Mouse (Mus musculus) lung, embryonic 14.5 days (tissue): ENCODE measurements around the gene Cog7. TPM values are rescaled to one million over a fixed set of nuclear protein-coding genes. Genes with fewer than 3 reads are reported as not detected.

ENCODE experiments used
- ATAC-seq: fragments of 200-750 bp; cut with Nextera tagmentation; 2 replicates; pipeline ENCODE4 v1.8.0; 2017; ENCODE audit warnings: mild to moderate bottlenecking, moderate TSS enrichment, moderate library complexity; ENCODE audit not compliant: insufficient read depth
- DNase-seq: peaks from one replicate; pipeline ENCODE4 v3.0.0-alpha.2; 2015
- H3K27ac ChIP-seq: fragments of 300-500 bp; sonication (generic); 2 replicates; pipeline ENCODE4 v1.5.1; 2014; ENCODE audit warnings: low read depth, mild to moderate bottlenecking, moderate library complexity
- H3K27me3 ChIP-seq: fragments of 300-500 bp; sonication (generic); 2 replicates; pipeline ENCODE4 v1.6.1; 2014; ENCODE audit warnings: low read length, control low read depth; ENCODE audit not compliant: insufficient read depth
- H3K36me3 ChIP-seq: fragments of 300-500 bp; sonication (generic); 2 replicates; pipeline ENCODE4 v1.6.1; 2014; ENCODE audit warnings: control low read depth; ENCODE audit not compliant: insufficient read depth
- H3K4me1 ChIP-seq: fragments of 300-500 bp; sonication (generic); 2 replicates; pipeline ENCODE4 v1.6.1; 2014; ENCODE audit warnings: antibody characterized with exemption, control low read depth; ENCODE audit not compliant: insufficient read depth
- H3K4me2 ChIP-seq: fragments of 300-500 bp; sonication (generic); 2 replicates; pipeline ENCODE4 v1.6.1; 2014; ENCODE audit warnings: mild to moderate bottlenecking
- H3K4me3 ChIP-seq: fragments of 300-500 bp; sonication (generic); 2 replicates; pipeline ENCODE4 v1.5.1; 2014; ENCODE audit warnings: low read depth, low read length
- H3K9ac ChIP-seq: fragments of 300-500 bp; sonication (generic); 2 replicates; pipeline ENCODE4 v1.6.1; 2014
- H3K9me3 ChIP-seq: fragments of 300-500 bp; sonication (generic); 2 replicates; pipeline ENCODE4 v1.6.1; 2016; ENCODE audit warnings: low read depth, low read length, control low read depth
- CTCF ChIP-seq: IDR thresholded peaks from 2 replicates; pipeline ENCODE4 v1.5.1; 2016; ENCODE audit warnings: antibody characterized with exemption, low read depth
- WGBS: fragments of 180-500 bp; shearing (Covaris S2); extraction: QIAGEN DNeasy Blood & Tissue Kit; methylation state at CpG from one replicate; pipeline ENCODE4 v1.1.7; 2014; 5-methylcytosine and 5-hydroxymethylcytosine counted together
- polyA plus RNA-seq: library from polyadenylated mRNA; unstranded; fragments of >200 nt; fragmentation: Nextera tagmentation; extraction: Ambion mirVana; gene quantifications from 2 replicates; pipeline ENCODE4 v1.2.1, GENCODE M21; 2014

The Cog7 gene
- polyA plus RNA-seq, 1 experiment from 2014 or later = 23.1 TPM

GRCm38 (mm10) chr7:121840810-121841209 lies 140.7 kb downstream of the Cog7 start:
- no peak overlapping the region for H3K4me2 ChIP-seq
- DNase-seq (no peak), ATAC-seq (no peak)
- no peak overlapping the region for H3K4me3 ChIP-seq
- WGBS = 53% methylated on average over 7 of the region's 7 CpGs
- no peaks in the 10 kb centered on the region for H3K4me1 ChIP-seq
- no peak for TF ChIP-seq CTCF
- no peaks in the 10 kb centered on the region for H3K9me3 ChIP-seq
- no peak overlapping the region for H3K9ac ChIP-seq
- no peaks in the 10 kb centered on the region for H3K27me3 ChIP-seq
- H3K36me3 ChIP-seq = no peaks in the 10 kb centered on the region
- H3K27ac ChIP-seq = no peak overlapping the region; the same call in 1 of the 2 replicates

DNA sequence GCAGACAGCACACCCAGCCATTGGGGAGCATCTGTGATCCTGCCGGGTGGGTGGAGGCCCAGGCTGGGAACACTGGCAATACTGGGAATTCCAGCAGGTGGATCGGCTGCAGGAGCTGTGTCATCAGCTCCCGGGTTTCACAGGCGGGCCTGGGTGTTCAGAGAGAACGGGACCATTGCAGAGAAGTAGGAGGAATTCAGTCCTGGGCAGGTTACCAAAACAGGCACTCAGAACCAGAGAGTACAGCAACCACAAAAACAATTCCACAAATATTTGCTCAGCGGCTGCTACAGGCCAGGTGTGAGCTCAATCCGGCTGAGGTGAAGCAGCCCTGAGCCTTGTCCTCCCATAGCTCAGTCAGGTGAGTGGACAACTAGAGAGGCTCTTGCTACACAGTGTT lies 144.7 kb downstream of the Cog7 start:
- Histone ChIP-seq H3K9ac (no peak overlapping the region), H3K36me3 (no peaks in the 10 kb centered on the region), H3K4me2 (no peak overlapping the region), H3K4me3 (no peak overlapping the region), H3K4me1 (no peaks in the 10 kb centered on the region), H3K27ac (peak overlapping the region; percentile 12; the same call in 1 of the 2 replicates), H3K9me3 (no peaks in the 10 kb centered on the region), H3K27me3 (no peaks in the 10 kb centered on the region)
- TF ChIP-seq CTCF = no peak
- DNase-seq (peak; percentile 48), ATAC-seq (peak; percentile 38)
- 67% methylated on average over 7 of the region's 7 CpGs for WGBS

- WGBS = 80% methylated on average over 7 of the region's 7 CpGs
- no peak for ATAC-seq
Measured at GRCm38 (mm10) chr7:121835392-121835791, 146.1 kb downstream of the Cog7 start.

More at GRCm38 (mm10) chr7:121835392-121835791, 146.1 kb downstream of the Cog7 start:
- Histone ChIP-seq H3K4me3 (no peak overlapping the region), H3K27ac (no peak overlapping the region), H3K36me3 (no peaks in the 10 kb centered on the region), H3K27me3 (no peaks in the 10 kb centered on the region), H3K4me1 (no peaks in the 10 kb centered on the region), H3K9me3 (no peaks in the 10 kb centered on the region), H3K4me2 (no peak overlapping the region), H3K9ac (no peak overlapping the region)
- no peak for DNase-seq
- TF ChIP-seq CTCF = peak; percentile 40

Other genes with a start within 250 kb of the Cog7 start
- 6.4 and 9.9 TPM in 2 replicates for gene Scnn1g, start 247.2 kb downstream of the Cog7 start, polyA plus RNA-seq
- 4.4 and 5.7 TPM in 2 replicates for gene Scnn1b, start 116.7 kb downstream of the Cog7 start, polyA plus RNA-seq
- 73.2 and 76.8 TPM in 2 replicates for gene Gga2, start 39.5 kb upstream of the Cog7 start, polyA plus RNA-seq
- 80.8 and 83.1 TPM in 2 replicates for gene Ubfd1, start 85.5 kb upstream of the Cog7 start, polyA plus RNA-seq
- 16.5 and 17.5 TPM in 2 replicates for gene Ears2, start 85.6 kb upstream of the Cog7 start, polyA plus RNA-seq
- gene Ndufab1, start 120.2 kb upstream of the Cog7 start, polyA plus RNA-seq = 620 and 633 TPM in 2 replicates
- 20.6 and 20.8 TPM in 2 replicates for gene Palb2, start 151.3 kb upstream of the Cog7 start, polyA plus RNA-seq
- gene Dctn5, start 151.3 kb upstream of the Cog7 start, polyA plus RNA-seq = 108 and 119 TPM in 2 replicates
- gene Plk1, start 177.7 kb upstream of the Cog7 start, polyA plus RNA-seq = 141 and 160 TPM in 2 replicates
- gene Ern2, start 204.5 kb upstream of the Cog7 start, polyA plus RNA-seq = 0.16 TPM in 1 of 2 replicates, not detected in the other
- 0.53 and 0.84 TPM in 2 replicates for gene Chp2, start 237.8 kb upstream of the Cog7 start, polyA plus RNA-seq